Mouse (Mus musculus) olfactory bulb, adult 2 months (tissue): ENCODE data around the gene Fbxl2.

Experiments
- CTCF ChIP-seq: fragments of 200-500 bp; IDR thresholded peaks from 2 replicates; pipeline ENCODE4 v1.5.1; 2012; ENCODE audit warnings: low read depth, mild to moderate bottlenecking, low read length, moderate library complexity; ENCODE audit not compliant: insufficient read depth
- POLR2A ChIP-seq: fragments of 200-500 bp; IDR thresholded peaks from 2 replicates; pipeline ENCODE4 v1.6.1; 2012; ENCODE audit warnings: mild to moderate bottlenecking, low read depth, low read length, moderate library complexity; ENCODE audit not compliant: insufficient read depth

DNA sequence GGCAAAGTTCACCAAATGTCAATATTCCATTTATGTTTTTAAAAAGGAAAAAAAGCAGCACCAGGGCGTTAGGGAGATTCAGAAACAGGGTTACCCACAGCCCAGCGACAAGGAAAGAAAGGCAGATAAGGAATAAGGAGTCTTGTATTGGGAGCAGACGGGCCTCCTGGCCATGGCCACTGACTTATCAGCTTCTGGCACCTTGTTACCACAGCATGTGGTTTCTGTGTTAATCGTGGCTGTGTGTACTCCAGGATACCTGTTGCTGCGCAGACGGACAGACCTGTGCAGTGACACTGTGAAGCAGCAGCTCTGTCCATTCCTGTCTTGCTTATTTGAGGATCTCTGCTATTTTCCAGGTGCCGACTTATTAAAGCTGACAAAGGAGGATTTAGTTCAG is 77.0 kb downstream of the Fbxl2 start:
- TF ChIP-seq CTCF (no peak), POLR2A (no peak)
